Mouse (Mus musculus) neural tube, embryonic 11.5 days (tissue): ENCODE data around the gene Mmp12. TPM values are rescaled to one million over a fixed set of nuclear protein-coding genes. Genes with fewer than 3 reads are reported as not detected.

Source experiments
- polyA plus RNA-seq: library from polyadenylated mRNA; unstranded; fragments of >200 nt; fragmentation: Nextera tagmentation; extraction: Ambion mirVana; gene quantifications from 2 replicates; pipeline ENCODE4 v1.2.1, GENCODE M21; 2014

Gene Mmp12
- polyA plus RNA-seq, 1 experiment from 2014 or later, result not detected

Other genes starting within 250 kb of the Mmp12 start
- gene Dync2h1, start 159.9 kb upstream of the Mmp12 start, polyA plus RNA-seq, result 22.3 and 24.2 TPM in 2 replicates
- 131 and 137 TPM in 2 replicates for gene Dcun1d5, start 159.9 kb upstream of the Mmp12 start, polyA plus RNA-seq
- gene Mmp13, start 71.9 kb upstream of the Mmp12 start, polyA plus RNA-seq, result not detected in 2 replicates
- not detected in 2 replicates for gene Mmp1b, start 43.7 kb downstream of the Mmp12 start, polyA plus RNA-seq
- gene Mmp3, start 101.4 kb downstream of the Mmp12 start, polyA plus RNA-seq, result not detected in 2 replicates
- not detected in 2 replicates for gene Mmp10, start 158.0 kb downstream of the Mmp12 start, polyA plus RNA-seq
- not detected in 2 replicates for gene Mmp8, start 214.1 kb downstream of the Mmp12 start, polyA plus RNA-seq
- not detected in 2 replicates for gene Mmp27, start 227.0 kb downstream of the Mmp12 start, polyA plus RNA-seq